Mouse (Mus musculus): Measurements from ENCODE around the gene Slc36a1. TPM values are rescaled to one million over a fixed set of nuclear protein-coding genes. Genes with fewer than 3 reads are reported as not detected.

Slc36a1 gene
- polyA plus RNA-seq, 1 experiment from 2014 or later: 3.2 TPM

GRCm38 (mm10) chr11:55214161-55214560 lies 10.0 kb downstream of the Slc36a1 start:
- 86% methylated on average over 5 of the region's 5 CpGs for WGBS
- no peaks in the 10 kb centered on the region for H3K9me3 ChIP-seq
- H3K4me1 ChIP-seq (replicated peaks): peaks cover 3% of the 10 kb centered on the region; the same call in 1 of the 2 replicates
- H3K9ac ChIP-seq: no peak overlapping the region
- H3K4me2 ChIP-seq: no peak overlapping the region
- H3K4me3 ChIP-seq: no peak overlapping the region
- H3K36me3 ChIP-seq: peaks cover 38% of the 10 kb centered on the region
- no peak for ATAC-seq (ENCODE audit: low FRiP score)
- H3K27ac ChIP-seq: no peak overlapping the region
- no peaks in the 10 kb centered on the region for H3K27me3 ChIP-seq

GRCm38 (mm10) chr11:55214978-55215377 lies 10.8 kb downstream of the Slc36a1 start:
- Histone ChIP-seq H3K4me2 (no peak overlapping the region), H3K4me1 (replicated peaks) (peaks cover 3% of the 10 kb centered on the region; the same call in 1 of the 2 replicates), H3K36me3 (peaks cover 47% of the 10 kb centered on the region), H3K9ac (no peak overlapping the region), H3K9me3 (no peaks in the 10 kb centered on the region), H3K4me3 (no peak overlapping the region), H3K27ac (no peak overlapping the region), H3K27me3 (no peaks in the 10 kb centered on the region)
- ATAC-seq (ENCODE audit: low FRiP score): no peak
- 91% methylated on average over 3 of the region's 3 CpGs for WGBS

GRCm38 (mm10) chr11:55216061-55216460 lies 11.9 kb downstream of the Slc36a1 start:
- Histone ChIP-seq H3K9ac (no peak overlapping the region), H3K27ac (no peak overlapping the region), H3K9me3 (no peaks in the 10 kb centered on the region), H3K27me3 (no peaks in the 10 kb centered on the region), H3K4me2 (no peak overlapping the region), H3K36me3 (peaks cover 57% of the 10 kb centered on the region), H3K4me1 (replicated peaks) (0 out of 2 replicates have a peak, but pooled peaks cover under 1% of the 10 kb centered on the region), H3K4me3 (no peak overlapping the region)
- WGBS: 80% methylated on average over 3 of the region's 4 CpGs
- no peak for ATAC-seq (ENCODE audit: low FRiP score)

- Histone ChIP-seq H3K4me3 (no peak overlapping the region), H3K4me1 (replicated peaks) (no peaks in the 10 kb centered on the region), H3K27ac (no peak overlapping the region), H3K27me3 (no peaks in the 10 kb centered on the region), H3K9me3 (no peaks in the 10 kb centered on the region), H3K4me2 (no peak overlapping the region), H3K36me3 (peaks cover 65% of the 10 kb centered on the region), H3K9ac (no peak overlapping the region)
- ATAC-seq (ENCODE audit: low FRiP score): no peak
- 86% methylated on average over 13 of the region's 13 CpGs for WGBS
These were observed 12.7 kb downstream of the Slc36a1 start for GRCm38 (mm10) chr11:55216830-55217229.

- 87% methylated on average over 4 of the region's 4 CpGs for WGBS
- peaks cover 71% of the 10 kb centered on the region for H3K36me3 ChIP-seq
These were observed 13.3 kb downstream of the Slc36a1 start for GRCm38 (mm10) chr11:55217418-55217817.

GRCm38 (mm10) chr11:55217880-55218279 lies 13.7 kb downstream of the Slc36a1 start:
- Histone ChIP-seq H3K4me1 (replicated peaks) (no peaks in the 10 kb centered on the region), H3K4me2 (no peak overlapping the region), H3K36me3 (peaks cover 76% of the 10 kb centered on the region), H3K27me3 (no peaks in the 10 kb centered on the region), H3K9me3 (no peaks in the 10 kb centered on the region), H3K9ac (no peak overlapping the region), H3K4me3 (no peak overlapping the region), H3K27ac (no peak overlapping the region)
- no peak for ATAC-seq (ENCODE audit: low FRiP score)
- WGBS: 93% methylated on average over 7 of the region's 7 CpGs

More at GRCm38 (mm10) chr11:55217418-55217817, 13.3 kb downstream of the Slc36a1 start:
- no peaks in the 10 kb centered on the region for H3K4me1 ChIP-seq (replicated peaks)
- H3K27ac ChIP-seq: no peak overlapping the region
- no peak overlapping the region for H3K4me3 ChIP-seq
- H3K9me3 ChIP-seq: no peaks in the 10 kb centered on the region
- no peak overlapping the region for H3K4me2 ChIP-seq
- ATAC-seq (ENCODE audit: low FRiP score): no peak
- H3K27me3 ChIP-seq: no peaks in the 10 kb centered on the region
- H3K9ac ChIP-seq: no peak overlapping the region

GRCm38 (mm10) chr11:55218473-55218872 lies 14.3 kb downstream of the Slc36a1 start:
- H3K4me1 ChIP-seq (replicated peaks): no peaks in the 10 kb centered on the region
- H3K27ac ChIP-seq: no peak overlapping the region
- WGBS: 89% methylated on average over 3 of the region's 3 CpGs
- ATAC-seq (ENCODE audit: low FRiP score): no peak
- H3K4me2 ChIP-seq: no peak overlapping the region
- H3K27me3 ChIP-seq: no peaks in the 10 kb centered on the region
- H3K9ac ChIP-seq: no peak overlapping the region
- no peaks in the 10 kb centered on the region for H3K9me3 ChIP-seq
- peaks cover 81% of the 10 kb centered on the region for H3K36me3 ChIP-seq
- H3K4me3 ChIP-seq: no peak overlapping the region

- Histone ChIP-seq H3K4me3 (no peak overlapping the region), H3K4me2 (no peak overlapping the region), H3K4me1 (replicated peaks) (no peaks in the 10 kb centered on the region), H3K36me3 (peaks cover 91% of the 10 kb centered on the region), H3K27ac (no peak overlapping the region), H3K27me3 (no peaks in the 10 kb centered on the region), H3K9ac (no peak overlapping the region), H3K9me3 (no peaks in the 10 kb centered on the region)
- ATAC-seq (ENCODE audit: low FRiP score): no peak
- 90% methylated on average over 7 of the region's 7 CpGs for WGBS
These were observed 17.2 kb downstream of the Slc36a1 start for GRCm38 (mm10) chr11:55221306-55221705.

GRCm38 (mm10) chr11:55231034-55231433 lies 26.9 kb downstream of the Slc36a1 start:
- WGBS: 96% methylated on average over 6 of the region's 6 CpGs
- no peak overlapping the region for H3K4me3 ChIP-seq
- H3K9me3 ChIP-seq: no peaks in the 10 kb centered on the region
- H3K27ac ChIP-seq: no peak overlapping the region
- H3K9ac ChIP-seq: no peak overlapping the region
- ATAC-seq (ENCODE audit: low FRiP score): no peak
- H3K4me1 ChIP-seq (replicated peaks): no peaks in the 10 kb centered on the region
- H3K4me2 ChIP-seq: no peak overlapping the region
- peaks cover 74% of the 10 kb centered on the region for H3K36me3 ChIP-seq
- no peaks in the 10 kb centered on the region for H3K27me3 ChIP-seq

- H3K27ac ChIP-seq: no peak overlapping the region
- no peaks in the 10 kb centered on the region for H3K9me3 ChIP-seq
- 91% methylated on average over 7 of the region's 7 CpGs for WGBS
- ATAC-seq (ENCODE audit: low FRiP score): no peak
- H3K9ac ChIP-seq: no peak overlapping the region
- peaks cover 51% of the 10 kb centered on the region for H3K36me3 ChIP-seq
- H3K27me3 ChIP-seq: no peaks in the 10 kb centered on the region
- H3K4me2 ChIP-seq: no peak overlapping the region
- H3K4me3 ChIP-seq: no peak overlapping the region
- H3K4me1 ChIP-seq (replicated peaks): no peaks in the 10 kb centered on the region
These were observed 30.1 kb downstream of the Slc36a1 start for GRCm38 (mm10) chr11:55234288-55234687.

GRCm38 (mm10) chr11:55234791-55235190 lies 30.6 kb downstream of the Slc36a1 start:
- Histone ChIP-seq H3K9me3 (no peaks in the 10 kb centered on the region), H3K4me3 (no peak overlapping the region), H3K4me2 (no peak overlapping the region), H3K36me3 (peaks cover 48% of the 10 kb centered on the region), H3K9ac (no peak overlapping the region), H3K27ac (no peak overlapping the region), H3K4me1 (replicated peaks) (no peaks in the 10 kb centered on the region), H3K27me3 (no peaks in the 10 kb centered on the region)
- WGBS: 85% methylated on average over 4 of the region's 4 CpGs
- no peak for ATAC-seq (ENCODE audit: low FRiP score)

- no peaks in the 10 kb centered on the region for H3K4me1 ChIP-seq (replicated peaks)
- H3K36me3 ChIP-seq: peaks cover 35% of the 10 kb centered on the region
- no peak overlapping the region for H3K9ac ChIP-seq
- no peaks in the 10 kb centered on the region for H3K27me3 ChIP-seq
- no peak overlapping the region for H3K4me2 ChIP-seq
- H3K4me3 ChIP-seq: no peak overlapping the region
- no peaks in the 10 kb centered on the region for H3K9me3 ChIP-seq
- H3K27ac ChIP-seq: no peak overlapping the region
- WGBS: 71% methylated on average over 1 of the region's 1 CpGs
- ATAC-seq (ENCODE audit: low FRiP score): no peak
These were observed 32.7 kb downstream of the Slc36a1 start for GRCm38 (mm10) chr11:55236815-55237214.

GRCm38 (mm10) chr11:55239496-55239895 lies 35.3 kb downstream of the Slc36a1 start:
- peaks cover 11% of the 10 kb centered on the region for H3K36me3 ChIP-seq
- no peak overlapping the region for H3K4me3 ChIP-seq
- no peak overlapping the region for H3K9ac ChIP-seq
- no peaks in the 10 kb centered on the region for H3K27me3 ChIP-seq
- ATAC-seq (ENCODE audit: low FRiP score): no peak
- H3K27ac ChIP-seq: no peak overlapping the region
- H3K4me2 ChIP-seq: no peak overlapping the region
- WGBS: 79% methylated on average over 3 of the region's 3 CpGs
- H3K4me1 ChIP-seq (replicated peaks): no peaks in the 10 kb centered on the region
- no peaks in the 10 kb centered on the region for H3K9me3 ChIP-seq
